Mouse (Mus musculus) lung, adult 18-20 months (tissue): Measurements from ENCODE around the gene Homer2.
A peak's percentile ranks its signal among the peaks of the same experiment; 100 is the strongest.

Experiments
- DNase-seq, 2 experiments: peaks; one replicate each; pipeline ENCODE4 v3.0.0; 2022; ENCODE audit warnings: mixed read lengths in 2 of 2

Gene Homer2

GRCm38 (mm10) chr7:81579312-81579711 is 128.0 kb downstream of the Homer2 start:
- no peak for DNase-seq

DNA sequence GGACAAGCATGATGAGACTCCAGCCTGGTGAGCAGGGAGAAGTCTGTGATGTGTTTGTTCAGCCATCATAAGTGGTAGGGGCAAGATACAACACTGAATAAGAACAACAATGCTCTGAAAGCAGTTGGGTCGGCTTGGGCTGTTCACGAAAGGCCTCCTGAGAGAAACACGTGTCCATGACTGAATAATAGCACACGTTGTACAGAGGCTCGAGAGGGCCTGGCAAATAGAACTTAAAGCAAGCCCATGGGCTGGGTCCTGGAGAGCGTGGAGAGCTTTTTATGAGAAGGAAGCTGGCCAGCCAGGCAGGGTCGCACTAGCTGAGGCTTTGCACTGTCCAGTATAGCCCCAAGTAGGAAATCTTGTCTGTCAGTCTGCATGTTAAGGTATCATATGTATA is 128.9 kb downstream of the Homer2 start:
- peak; percentile 34 to 50 for DNase-seq

DNA sequence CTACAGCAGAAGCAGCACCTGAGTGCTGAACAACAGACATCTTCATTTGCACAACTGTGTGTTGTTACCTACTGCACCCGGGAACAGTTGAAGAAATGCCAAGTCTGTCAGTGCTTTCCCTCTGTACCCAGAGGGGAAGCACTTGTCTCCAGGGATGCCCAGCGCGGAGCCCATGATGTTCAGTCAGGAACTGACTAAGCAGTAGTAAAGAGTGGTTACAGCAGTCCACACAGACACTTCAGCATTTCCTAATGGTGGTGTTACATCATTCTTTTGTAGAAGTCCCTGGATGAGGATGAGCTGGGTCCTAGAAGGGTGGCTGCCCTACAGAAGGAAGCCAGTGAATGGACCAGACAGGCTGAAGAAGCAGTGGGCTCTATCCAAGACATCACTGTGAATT is 129.5 kb downstream of the Homer2 start:
- DNase-seq: no peak

DNA sequence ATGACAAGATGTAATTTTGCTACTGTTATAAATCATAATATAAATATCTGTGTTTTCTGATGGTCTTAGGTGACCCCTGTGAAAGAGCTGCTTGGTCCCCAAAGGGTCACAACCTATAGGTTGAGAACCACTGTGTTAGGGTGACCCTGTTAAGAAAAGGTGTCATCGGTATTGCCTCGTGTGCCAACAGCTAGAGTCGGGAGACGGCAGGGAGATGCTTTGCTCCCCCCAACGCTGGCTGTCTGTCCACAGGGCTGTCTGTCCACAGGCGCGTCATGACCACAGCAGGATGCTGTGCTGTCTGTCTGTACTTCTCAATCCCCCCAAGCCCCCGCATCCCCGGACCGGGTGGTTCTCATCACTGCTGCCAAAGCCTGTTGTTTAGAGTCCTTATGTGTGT is 131.7 kb downstream of the Homer2 start:
- DNase-seq: no peak

- no peak for DNase-seq
These were observed 133.5 kb downstream of the Homer2 start for GRCm38 (mm10) chr7:81573821-81574220.

DNA sequence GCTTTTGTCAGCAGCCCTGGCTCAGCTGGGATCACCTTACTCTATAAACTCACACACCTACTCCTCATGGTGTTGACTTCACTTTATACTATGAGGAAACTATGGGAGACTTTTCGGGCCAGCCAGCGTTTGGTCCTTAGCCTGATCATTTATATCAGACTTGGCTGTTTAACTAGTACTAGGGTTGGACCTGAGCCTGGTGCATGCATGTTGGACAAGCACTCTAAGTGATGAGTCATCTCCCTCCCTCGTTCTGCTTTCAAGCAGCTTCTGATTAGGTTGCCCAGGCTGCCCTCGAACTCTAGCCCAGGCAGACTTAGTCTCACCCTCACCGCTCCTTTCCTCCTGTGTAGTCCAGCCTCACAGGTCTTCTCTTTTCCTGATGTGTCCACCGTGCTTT is 133.9 kb downstream of the Homer2 start:
- DNase-seq: peak; percentile 53 to 66

DNA sequence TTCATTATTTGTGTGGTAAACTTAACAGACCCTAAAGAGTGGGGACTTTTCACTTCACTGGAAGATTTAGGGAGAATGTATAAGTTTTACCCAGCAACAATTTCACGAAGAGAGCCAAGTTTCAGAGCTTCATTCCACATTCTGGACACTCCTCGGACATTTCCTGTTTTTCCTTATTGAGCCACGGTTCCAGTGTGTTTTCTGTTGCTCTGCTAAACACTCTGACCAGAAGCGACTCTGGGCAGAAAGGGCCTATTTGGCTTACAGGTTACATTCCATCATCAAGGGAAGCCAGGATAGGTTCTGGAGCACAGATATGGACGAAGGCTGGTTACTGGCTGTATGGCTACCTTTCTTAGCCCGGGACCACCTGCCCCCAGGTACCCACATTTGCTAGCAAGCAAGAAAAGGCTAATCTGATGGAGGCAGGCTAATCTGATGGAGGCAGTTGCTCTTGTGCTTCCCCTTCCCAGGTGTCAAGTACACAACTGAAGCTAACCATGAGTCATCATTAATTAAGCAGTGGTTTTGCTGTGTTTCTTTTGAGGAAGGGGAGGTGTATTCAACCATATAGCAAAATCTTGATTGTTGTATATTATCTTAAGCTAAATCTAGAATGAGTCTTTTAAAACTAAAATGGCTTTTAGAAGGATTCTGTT is 134.6 kb downstream of the Homer2 start:
- DNase-seq: no peak

DNA sequence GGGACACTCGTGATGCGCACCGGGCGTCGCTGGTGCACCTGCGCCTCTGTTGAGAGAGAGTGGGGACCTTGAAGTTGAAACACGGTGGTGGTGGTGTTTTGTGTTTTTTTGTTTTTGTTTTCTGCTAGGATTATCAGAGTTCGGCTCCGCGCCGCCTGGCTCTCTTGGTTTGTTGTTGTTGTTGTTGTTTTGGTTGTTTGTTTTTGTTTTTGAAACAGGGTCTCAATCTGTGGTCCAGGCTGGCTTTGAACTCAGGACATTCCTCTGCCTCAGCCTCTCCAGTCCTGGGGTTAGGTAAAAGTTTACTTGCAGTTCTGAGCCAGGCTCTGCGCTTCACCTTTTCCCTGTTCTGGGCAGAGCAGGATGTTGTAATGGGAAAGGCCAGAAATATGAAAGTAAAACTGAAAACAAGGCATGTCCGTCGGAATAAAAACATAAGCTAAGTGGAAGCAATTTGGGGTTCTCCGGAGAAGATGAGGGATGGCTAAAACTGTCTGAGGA is 135.3 kb downstream of the Homer2 start:
- peak in 1 of 2 experiments; percentile 41 for DNase-seq

DNA sequence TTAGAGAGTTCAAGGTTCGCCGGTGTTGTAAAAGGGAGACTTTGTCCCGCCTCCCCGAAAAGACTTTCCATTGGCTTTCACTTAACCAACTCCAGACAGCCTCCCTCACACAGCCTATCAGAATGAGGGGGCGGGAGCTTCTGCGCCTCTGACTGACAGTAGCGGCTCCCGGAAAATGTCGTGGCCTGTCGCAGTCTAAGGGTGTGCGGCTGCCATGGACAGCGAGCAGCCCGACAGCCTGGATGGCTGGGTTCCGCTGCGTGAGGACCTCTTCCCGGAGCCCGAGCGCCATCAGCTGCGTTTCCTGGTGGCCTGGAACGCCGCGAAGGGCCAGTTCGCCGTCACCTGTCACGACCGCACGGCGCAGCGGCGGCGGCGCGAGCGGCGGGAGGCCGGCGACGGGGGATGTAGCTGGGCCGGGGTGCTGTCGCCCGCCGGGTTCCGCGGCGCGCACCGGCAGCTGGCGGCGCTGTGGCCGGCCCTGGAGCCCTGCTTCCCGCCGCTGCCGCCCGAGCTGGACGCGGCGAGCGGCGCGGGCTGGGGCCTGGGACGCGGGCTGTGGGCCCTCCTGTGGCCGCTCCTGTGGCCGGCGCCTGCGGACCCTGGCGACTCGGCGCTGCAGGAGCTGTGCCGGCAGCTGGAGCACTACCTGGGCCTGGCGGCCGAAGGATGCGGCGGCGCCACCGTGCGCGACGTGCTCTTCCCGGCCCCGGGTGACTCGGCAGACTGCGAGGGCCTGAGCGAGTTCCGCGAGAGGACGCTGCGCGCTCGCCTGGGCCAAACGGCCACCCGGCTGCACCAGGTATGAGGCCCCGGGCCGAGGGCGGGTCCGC is 136.0 kb downstream of the Homer2 start, which contains the start of gene Whamm:
Gene Whamm (plus strand): TSS at position 159 of the 833 bp plus-strand sequence.
- DNase-seq: peak; percentile 96 to 97

GRCm38 (mm10) chr7:81570752-81571107 is 136.6 kb downstream of the Homer2 start:
- no peak for DNase-seq

- DNase-seq: no peak
These were observed 137.1 kb downstream of the Homer2 start for GRCm38 (mm10) chr7:81570271-81570670.

DNA sequence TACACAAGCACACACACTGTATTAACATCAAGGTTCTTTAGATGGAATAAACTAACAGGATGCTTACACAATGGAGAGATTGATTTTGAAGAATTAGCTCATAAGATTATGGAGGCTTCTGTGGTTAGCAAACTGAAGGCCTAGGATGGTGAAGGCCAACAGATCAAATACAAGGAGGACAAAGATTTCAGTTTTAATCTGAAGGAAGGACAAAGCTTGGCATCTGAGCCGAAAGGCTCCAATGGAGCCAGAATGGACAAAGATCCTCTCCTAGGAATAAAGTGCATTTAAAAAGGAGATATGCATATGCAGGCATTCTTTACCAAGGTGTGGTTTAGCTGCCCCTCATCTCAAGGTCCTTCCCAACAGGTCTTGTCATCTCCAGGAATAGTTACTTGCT is 137.5 kb downstream of the Homer2 start:
- no peak for DNase-seq

DNA sequence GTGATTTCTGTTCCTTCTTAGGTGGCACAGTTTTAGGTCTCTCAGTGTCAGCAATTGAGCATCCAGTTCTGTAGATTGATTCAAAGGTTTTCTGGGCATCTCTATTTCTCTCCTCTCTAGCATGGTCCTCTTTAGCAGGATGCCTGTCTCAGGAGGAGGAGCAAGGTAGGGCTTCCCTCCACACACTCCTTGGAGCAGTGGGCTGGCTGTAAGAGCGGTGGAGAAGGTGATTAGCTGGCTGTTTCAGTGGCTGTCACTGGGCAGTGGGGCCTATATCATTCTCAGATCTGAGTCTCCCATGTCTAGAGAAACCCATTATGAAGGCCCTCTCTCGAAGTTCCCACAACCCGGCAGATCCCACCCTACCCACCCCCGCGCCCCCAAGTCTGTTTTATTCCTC is 139.9 kb downstream of the Homer2 start:
- no peak for DNase-seq

- peak; percentile 15 to 34 for DNase-seq
These were observed 140.4 kb downstream of the Homer2 start, which contains the start of gene Fsd2 for GRCm38 (mm10) chr7:81566892-81567291. Fsd2 (minus strand) TSS chr7:81566944.

- DNase-seq: no peak
These were observed 141.0 kb downstream of the Homer2 start for GRCm38 (mm10) chr7:81566332-81566731.

GRCm38 (mm10) chr7:81565381-81566055 is 141.8 kb downstream of the Homer2 start:
- no peak for DNase-seq

DNA sequence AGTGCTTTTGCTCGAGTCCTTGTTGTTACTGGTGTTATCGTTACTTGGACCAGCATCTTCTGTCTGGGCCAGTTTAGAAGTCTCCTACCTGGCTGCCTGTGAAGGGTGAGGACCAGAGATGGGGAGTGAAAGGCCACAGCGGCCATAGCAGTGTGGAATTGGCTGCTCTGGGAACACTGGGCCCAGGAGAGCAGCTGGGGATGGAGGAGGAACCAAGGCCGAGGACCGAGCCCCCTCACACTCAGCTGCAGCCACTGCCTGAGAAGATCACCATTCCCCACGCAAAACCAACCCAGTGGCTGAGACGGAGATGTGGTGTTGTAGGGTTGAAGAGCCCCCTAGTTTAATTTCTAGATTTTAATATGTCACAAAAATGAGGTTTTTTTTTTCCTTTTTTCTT is 142.6 kb downstream of the Homer2 start:
- no peak for DNase-seq

- DNase-seq: no peak
These were observed 143.8 kb downstream of the Homer2 start for GRCm38 (mm10) chr7:81563506-81564015.

DNA sequence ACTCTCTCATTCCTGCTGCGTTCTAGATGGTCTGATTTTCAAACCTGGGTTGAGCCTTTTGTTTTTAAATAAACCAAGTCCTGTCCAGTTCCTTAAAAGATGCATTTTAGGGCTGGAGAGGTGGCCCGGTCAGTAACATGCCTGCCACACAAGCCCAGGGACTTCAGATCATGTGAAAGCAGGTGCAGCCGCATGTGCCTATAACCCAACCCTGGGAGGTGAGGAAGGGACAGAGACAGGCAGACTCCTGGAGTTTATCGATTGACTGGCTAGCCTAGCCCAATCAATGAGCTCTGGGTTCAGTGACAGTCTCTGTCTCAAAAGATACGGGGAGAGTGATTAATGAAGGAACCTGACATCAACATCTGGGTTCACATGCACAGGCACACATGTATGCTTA is 146.1 kb downstream of the Homer2 start:
- DNase-seq: no peak

DNA sequence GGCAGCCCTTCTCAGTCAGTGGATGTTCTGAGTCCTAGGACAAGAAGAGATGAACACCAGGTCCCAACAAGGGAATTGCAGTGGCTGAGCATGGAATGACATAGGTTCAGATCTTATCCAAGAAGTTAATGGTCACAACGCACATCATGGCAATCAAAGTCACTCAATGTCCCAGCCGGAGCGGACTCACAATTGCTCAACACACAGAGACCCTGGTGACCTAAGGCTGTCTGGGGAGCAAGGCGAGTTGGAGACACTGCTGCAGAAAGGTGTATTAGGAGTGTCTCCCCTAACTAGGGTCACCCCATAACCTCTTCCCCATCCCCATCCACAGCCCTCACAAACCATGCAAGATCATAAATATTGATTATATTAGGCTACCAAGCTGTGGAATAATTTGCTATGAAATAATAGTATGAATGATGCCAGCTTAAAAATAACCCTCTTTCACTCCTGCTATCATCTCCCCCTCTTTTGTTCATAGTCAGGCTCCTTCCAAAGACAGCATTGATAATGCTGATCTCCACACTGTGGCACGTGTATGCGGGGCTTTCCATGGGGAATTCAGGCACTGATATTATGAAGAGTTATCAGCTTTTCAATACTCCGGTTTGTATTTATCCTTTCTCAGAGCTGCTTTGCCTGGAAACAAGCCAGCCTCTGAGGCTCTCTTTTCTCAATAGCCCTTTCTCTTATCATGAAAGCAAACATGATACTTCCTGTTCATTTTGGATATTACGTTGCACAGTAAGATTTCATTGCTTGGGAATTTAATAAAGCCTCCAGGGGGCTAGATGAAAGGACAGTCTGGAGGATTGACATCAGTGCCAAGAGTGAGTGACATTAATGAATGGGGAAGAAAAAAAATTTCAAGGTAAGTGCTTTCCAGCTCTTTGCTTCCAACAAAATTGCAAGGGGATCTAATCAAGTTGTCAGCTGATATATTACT is 147.0 kb downstream of the Homer2 start:
- DNase-seq: no peak

DNA sequence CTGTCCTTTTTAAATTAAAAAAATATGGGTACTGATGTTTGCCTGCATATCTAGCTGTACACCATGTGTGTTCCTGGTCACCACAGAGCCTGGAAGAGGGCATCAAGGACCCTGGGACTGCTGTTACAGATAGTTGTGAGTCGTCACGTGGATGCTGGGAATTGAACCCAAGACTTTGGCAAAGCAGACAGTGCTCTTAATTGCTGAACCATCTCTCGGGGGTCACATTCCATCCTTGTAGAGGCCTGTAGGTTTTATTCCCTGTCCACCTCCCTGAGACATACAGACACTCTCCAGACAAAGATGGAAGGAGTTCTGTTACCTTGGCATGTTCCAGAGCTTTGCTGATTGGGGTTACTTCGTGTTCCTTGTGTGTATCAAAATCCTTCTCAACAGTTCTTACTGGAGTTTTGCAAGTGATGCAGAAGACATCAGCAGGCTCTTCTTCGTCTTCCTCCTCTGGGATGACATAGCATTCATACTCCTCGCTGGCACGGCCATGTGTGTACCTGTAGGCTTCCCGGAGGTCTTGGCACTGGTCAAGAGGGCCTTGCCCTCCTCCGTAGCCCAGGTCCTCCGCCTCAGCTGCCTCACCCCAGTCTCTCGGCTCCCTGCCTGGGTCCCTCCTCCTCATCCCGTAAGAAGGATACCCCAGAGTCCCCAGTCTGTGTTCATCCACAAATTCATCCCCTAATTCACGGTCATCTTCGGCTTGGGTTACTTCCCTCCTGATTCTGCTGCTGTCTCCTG is 147.9 kb downstream of the Homer2 start:
- DNase-seq: no peak
